Mouse (Mus musculus): ENCODE measurements around the gene Ppp1r35. TPM values are rescaled to one million over a fixed set of nuclear protein-coding genes. Genes with fewer than 3 reads are reported as not detected.

Gene Ppp1r35
- polyA plus RNA-seq, 1 experiment from 2014 or later, result 61.4 TPM

DNA sequence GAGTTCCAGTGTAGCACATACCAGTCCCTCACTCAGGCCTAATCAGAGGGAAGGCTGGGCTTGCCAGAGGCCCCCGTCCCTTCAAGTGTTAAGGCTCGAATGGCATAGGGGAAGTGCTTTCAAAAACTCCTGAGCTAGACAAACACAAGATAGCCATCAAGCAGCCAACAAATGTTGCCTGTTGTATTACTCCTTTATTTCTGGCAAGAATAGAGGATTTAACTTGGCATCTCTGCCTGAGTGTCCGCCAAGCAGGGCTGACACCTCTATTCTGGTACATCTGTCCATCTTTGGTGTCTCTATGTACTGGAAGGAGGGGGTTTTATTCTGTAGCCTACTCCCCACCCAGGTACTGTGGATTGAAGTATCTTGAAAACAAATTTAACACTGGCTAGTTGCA lies 22.5 kb upstream of the Ppp1r35 start:
- H3K4me1 ChIP-seq (ENCODE audit: control insufficient read depth, insufficient read depth, low read length), result no peaks in the 10 kb centered on the region
- no peaks in the 10 kb centered on the region for H3K9me3 ChIP-seq (ENCODE audit: control insufficient read depth, low read length)
- no peak overlapping the region for H3K9ac ChIP-seq (ENCODE audit: low read length)
- no peak for DNase-seq (ENCODE audit: low spot score)
- H3K4me2 ChIP-seq (ENCODE audit: low read depth, severe bottlenecking), result no peak overlapping the region
- peaks cover 26% of the 10 kb centered on the region for H3K36me3 ChIP-seq (ENCODE audit: control insufficient read depth, insufficient read depth, low read length)
- WGBS, result 86% methylated on average over 3 of the region's 3 CpGs
- no peaks in the 10 kb centered on the region for H3K27me3 ChIP-seq (ENCODE audit: control insufficient read depth, insufficient read depth, low read length)
- ATAC-seq (ENCODE audit: insufficient number of reproducible peaks, low FRiP score, low TSS enrichment, low read depth), result no peak
- H3K4me3 ChIP-seq (ENCODE audit: low read depth, low read length), result no peak overlapping the region
- no peak overlapping the region for H3K27ac ChIP-seq (replicated peaks; ENCODE audit: low read depth, low read length)

DNA sequence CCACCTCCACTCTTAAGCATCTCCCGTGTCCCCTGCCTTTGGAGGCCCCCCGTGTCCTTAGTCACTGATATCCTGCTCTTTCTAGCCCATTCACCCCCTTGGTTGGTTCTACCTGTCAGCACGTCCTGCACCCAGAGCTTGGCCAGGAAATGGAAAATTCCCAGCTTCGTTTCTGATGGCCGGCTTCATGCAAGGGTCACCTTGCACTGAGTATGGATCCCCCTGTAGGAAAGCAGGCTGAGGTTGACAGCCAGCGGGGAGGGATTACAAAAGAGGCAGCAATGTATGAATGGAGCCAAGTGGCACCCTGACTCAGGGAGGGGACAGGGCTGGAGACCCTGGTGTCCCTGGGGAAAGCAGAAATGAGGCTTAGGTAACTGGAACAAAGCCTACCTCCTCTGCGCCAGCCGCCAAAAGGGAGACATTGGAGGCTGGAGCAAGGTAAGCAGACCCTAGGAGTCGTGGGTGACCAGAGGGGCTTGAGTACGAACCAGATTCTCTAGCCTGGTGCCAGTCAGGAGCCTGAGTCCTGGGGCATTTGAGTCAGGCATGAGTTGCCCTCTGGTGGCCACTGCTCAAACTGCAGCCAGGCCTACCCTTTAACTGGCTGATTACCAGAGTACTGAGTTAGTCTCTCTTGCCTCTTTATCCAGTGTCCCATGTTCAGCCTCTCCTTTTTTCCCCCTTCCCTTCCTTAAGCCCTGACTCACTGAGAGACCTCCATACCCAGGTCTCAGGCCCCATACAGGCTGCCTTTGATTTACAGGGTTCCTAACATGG lies 21.6 kb upstream of the Ppp1r35 start:
- H3K27me3 ChIP-seq (ENCODE audit: control insufficient read depth, insufficient read depth, low read length), result no peaks in the 10 kb centered on the region
- no peaks in the 10 kb centered on the region for H3K4me1 ChIP-seq (ENCODE audit: control insufficient read depth, insufficient read depth, low read length)
- ATAC-seq (ENCODE audit: insufficient number of reproducible peaks, low FRiP score, low TSS enrichment, low read depth) (no peak), DNase-seq (ENCODE audit: low spot score) (peak; percentile 93)
- no peaks in the 10 kb centered on the region for H3K9me3 ChIP-seq (ENCODE audit: control insufficient read depth, low read length)
- no peak overlapping the region for H3K4me2 ChIP-seq (ENCODE audit: low read depth, severe bottlenecking)
- no peak overlapping the region for H3K9ac ChIP-seq (ENCODE audit: low read length)
- H3K36me3 ChIP-seq (ENCODE audit: control insufficient read depth, insufficient read depth, low read length), result peaks cover 21% of the 10 kb centered on the region
- no peak overlapping the region for H3K4me3 ChIP-seq (ENCODE audit: low read depth, low read length)
- WGBS, result 46% methylated on average over 10 of the region's 10 CpGs
- no peak overlapping the region for H3K27ac ChIP-seq (replicated peaks; ENCODE audit: low read depth, low read length)

DNA sequence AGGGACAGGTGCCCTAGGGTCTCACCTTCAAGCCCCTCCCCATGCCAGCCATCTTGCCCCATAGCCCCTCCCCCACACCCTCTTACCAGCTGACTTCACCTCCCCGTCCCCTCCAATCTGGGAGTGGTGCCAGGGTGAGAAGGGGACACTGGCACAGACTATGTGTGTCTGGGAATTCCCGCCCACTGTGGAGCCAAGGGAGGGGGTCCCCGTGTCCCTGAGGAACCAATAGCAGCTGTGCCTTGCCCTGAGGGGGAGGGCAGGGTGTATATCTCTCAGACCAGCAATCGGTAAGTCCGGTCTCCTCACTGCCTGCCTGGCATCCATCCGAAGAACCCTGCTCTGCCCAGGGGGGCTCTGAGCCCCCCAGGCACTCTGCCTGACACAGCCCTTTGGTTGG lies 20.8 kb upstream of the Ppp1r35 start:
- Histone ChIP-seq H3K4me3 (ENCODE audit: low read depth, low read length) (no peak overlapping the region), H3K4me1 (ENCODE audit: control insufficient read depth, insufficient read depth, low read length) (no peaks in the 10 kb centered on the region), H3K9me3 (ENCODE audit: control insufficient read depth, low read length) (no peaks in the 10 kb centered on the region), H3K4me2 (ENCODE audit: low read depth, severe bottlenecking) (no peak overlapping the region), H3K9ac (ENCODE audit: low read length) (no peak overlapping the region), H3K27ac (replicated peaks; ENCODE audit: low read depth, low read length) (no peak overlapping the region), H3K36me3 (ENCODE audit: control insufficient read depth, insufficient read depth, low read length) (peaks cover 19% of the 10 kb centered on the region), H3K27me3 (ENCODE audit: control insufficient read depth, insufficient read depth, low read length) (no peaks in the 10 kb centered on the region)
- ATAC-seq (ENCODE audit: insufficient number of reproducible peaks, low FRiP score, low TSS enrichment, low read depth) (no peak), DNase-seq (ENCODE audit: low spot score) (no peak)
- 87% methylated on average over 6 of the region's 6 CpGs for WGBS

DNA sequence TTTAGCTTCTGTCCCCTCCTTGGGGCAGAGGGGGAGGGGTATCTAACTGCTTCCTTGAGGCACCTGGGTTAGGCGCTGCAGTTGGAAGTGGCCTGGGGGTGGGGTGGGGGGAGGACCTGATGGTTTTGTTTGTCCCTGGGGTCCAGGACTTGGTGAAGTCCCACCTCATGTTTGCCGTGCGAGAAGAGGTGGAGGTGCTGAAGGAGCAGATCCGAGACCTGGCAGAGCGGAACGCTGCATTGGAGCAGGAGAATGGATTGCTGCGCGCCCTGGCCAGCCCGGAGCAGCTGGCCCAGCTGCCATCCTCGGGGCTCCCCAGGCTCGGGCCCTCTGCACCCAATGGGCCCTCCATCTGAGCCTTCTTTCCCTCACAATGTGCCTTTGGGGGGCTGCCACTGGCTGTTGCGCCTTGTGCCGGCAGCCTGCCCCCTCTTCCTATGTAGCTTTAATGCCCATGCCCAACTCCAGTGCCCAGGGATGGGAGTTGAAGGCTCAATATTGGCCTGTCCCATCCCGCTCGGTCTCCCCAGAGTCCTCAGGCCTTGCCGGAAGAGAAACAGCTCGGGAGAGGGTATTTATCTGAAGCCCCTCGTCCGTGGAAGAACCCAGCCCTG lies 19.6 kb upstream of the Ppp1r35 start:
- Histone ChIP-seq H3K9me3 (ENCODE audit: control insufficient read depth, low read length) (no peaks in the 10 kb centered on the region), H3K27ac (replicated peaks; ENCODE audit: low read depth, low read length) (no peak overlapping the region), H3K4me1 (ENCODE audit: control insufficient read depth, insufficient read depth, low read length) (no peaks in the 10 kb centered on the region), H3K36me3 (ENCODE audit: control insufficient read depth, insufficient read depth, low read length) (peaks cover 17% of the 10 kb centered on the region; the same call in 1 of the 2 replicates), H3K27me3 (ENCODE audit: control insufficient read depth, insufficient read depth, low read length) (no peaks in the 10 kb centered on the region), H3K4me3 (ENCODE audit: low read depth, low read length) (no peak overlapping the region), H3K9ac (ENCODE audit: low read length) (no peak overlapping the region), H3K4me2 (ENCODE audit: low read depth, severe bottlenecking) (no peak overlapping the region)
- no peak for DNase-seq (ENCODE audit: low spot score)
- WGBS, result 94% methylated on average over 19 of the region's 19 CpGs
- no peak for ATAC-seq (ENCODE audit: insufficient number of reproducible peaks, low FRiP score, low TSS enrichment, low read depth)

DNA sequence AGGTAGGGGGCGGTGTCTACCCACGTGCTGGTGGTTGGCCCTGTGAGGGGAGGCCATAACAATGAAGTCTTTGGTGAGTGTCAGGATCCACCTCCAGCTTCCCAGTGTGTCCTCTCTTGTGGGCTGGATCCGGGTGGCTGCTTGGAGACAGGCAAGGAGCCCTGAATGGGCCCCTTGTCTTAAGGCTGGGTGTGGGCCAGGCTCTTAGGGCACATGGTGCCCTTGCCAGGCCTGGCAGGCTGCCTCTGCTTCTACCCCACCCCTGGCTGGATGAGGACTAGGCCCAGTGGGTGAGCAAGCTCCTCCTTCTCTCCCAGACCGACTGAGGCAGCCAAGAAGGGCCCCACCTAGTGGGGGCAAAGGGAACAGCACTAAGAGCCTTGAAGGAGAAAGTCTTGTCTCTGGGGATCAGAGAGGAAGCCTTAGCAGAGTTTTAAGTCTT lies 18.7 kb upstream of the Ppp1r35 start:
- H3K4me3 ChIP-seq (ENCODE audit: low read depth, low read length), result no peak overlapping the region
- ATAC-seq (ENCODE audit: insufficient number of reproducible peaks, low FRiP score, low TSS enrichment, low read depth), result no peak
- H3K4me1 ChIP-seq (ENCODE audit: control insufficient read depth, insufficient read depth, low read length), result no peaks in the 10 kb centered on the region
- no peaks in the 10 kb centered on the region for H3K27me3 ChIP-seq (ENCODE audit: control insufficient read depth, insufficient read depth, low read length)
- DNase-seq (ENCODE audit: low spot score), result peak; percentile 76
- H3K9ac ChIP-seq (ENCODE audit: low read length), result no peak overlapping the region
- H3K9me3 ChIP-seq (ENCODE audit: control insufficient read depth, low read length), result no peaks in the 10 kb centered on the region
- H3K36me3 ChIP-seq (ENCODE audit: control insufficient read depth, insufficient read depth, low read length), result peaks cover 17% of the 10 kb centered on the region; the same call in 1 of the 2 replicates
- H3K4me2 ChIP-seq (ENCODE audit: low read depth, severe bottlenecking), result no peak overlapping the region
- H3K27ac ChIP-seq (replicated peaks; ENCODE audit: low read depth, low read length), result 0 out of 2 replicates have a peak overlapping the region, but pooled peaks have one; percentile 6
- 40% methylated on average over 4 of the region's 4 CpGs for WGBS

DNA sequence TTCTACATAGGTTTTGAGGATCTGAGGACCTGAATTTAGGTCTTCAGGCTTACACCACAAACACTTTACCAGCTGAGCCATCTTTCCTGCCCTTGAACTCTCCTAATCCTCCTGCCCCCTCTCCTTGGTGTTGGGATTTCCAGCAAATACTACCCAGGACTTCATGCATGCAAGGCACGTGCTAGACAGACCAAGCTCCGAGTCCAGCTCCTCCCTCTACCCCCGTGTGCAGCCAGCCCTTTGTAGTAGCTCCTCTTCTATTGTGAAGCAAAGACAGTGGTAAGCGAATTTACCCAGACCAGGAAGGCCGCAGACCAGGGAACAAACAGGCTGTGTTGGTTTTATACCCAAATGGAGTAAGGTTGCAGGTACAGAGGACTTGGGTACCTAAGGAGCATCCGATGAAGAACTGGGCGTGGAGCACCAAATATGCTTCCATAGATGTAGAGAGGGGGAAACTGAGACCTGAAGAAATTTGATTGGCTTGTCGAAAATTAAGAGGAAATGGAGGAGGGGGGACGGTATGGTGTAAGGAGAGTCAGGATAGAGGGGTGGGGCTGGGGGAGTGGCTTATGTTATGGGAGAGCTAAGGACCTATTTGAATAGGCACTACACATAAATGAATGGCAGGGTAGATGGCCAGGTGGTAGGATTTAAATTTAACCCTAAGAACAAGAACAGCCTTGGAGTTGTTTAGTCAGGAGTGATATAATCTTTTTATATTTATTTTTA lies 13.9 kb upstream of the Ppp1r35 start:
- Histone ChIP-seq H3K9ac (ENCODE audit: low read length) (no peak overlapping the region), H3K4me2 (ENCODE audit: low read depth, severe bottlenecking) (no peak overlapping the region), H3K4me3 (ENCODE audit: low read depth, low read length) (no peak overlapping the region), H3K4me1 (ENCODE audit: control insufficient read depth, insufficient read depth, low read length) (no peaks in the 10 kb centered on the region), H3K27me3 (ENCODE audit: control insufficient read depth, insufficient read depth, low read length) (no peaks in the 10 kb centered on the region), H3K27ac (replicated peaks; ENCODE audit: low read depth, low read length) (no peak overlapping the region), H3K9me3 (ENCODE audit: control insufficient read depth, low read length) (no peaks in the 10 kb centered on the region), H3K36me3 (ENCODE audit: control insufficient read depth, insufficient read depth, low read length) (0 out of 2 replicates have a peak, but pooled peaks cover 1% of the 10 kb centered on the region)
- 64% methylated on average over 9 of the region's 9 CpGs for WGBS
- DNase-seq (ENCODE audit: low spot score) (no peak), ATAC-seq (ENCODE audit: insufficient number of reproducible peaks, low FRiP score, low TSS enrichment, low read depth) (no peak)

DNA sequence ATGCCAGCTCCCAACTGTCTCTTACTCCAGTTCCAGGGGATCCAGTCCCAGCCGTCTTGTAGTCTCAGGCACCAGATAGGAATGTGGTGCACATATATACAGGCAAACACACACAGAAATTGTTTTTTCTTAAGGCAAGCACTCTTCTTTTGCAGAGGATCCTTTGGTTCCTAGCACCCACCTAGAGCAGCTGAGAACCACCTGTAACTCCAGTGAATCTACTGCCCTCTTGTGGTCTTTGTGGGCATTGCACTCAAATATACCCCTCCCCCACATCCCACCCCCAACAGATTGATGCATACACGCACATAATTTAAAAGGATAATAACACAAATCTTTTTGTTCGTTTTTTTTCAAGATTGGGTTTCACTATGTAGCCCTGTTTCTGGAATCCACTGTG lies 12.4 kb upstream of the Ppp1r35 start:
- Histone ChIP-seq H3K9ac (ENCODE audit: low read length) (no peak overlapping the region), H3K9me3 (ENCODE audit: control insufficient read depth, low read length) (no peaks in the 10 kb centered on the region), H3K4me2 (ENCODE audit: low read depth, severe bottlenecking) (no peak overlapping the region), H3K4me3 (ENCODE audit: low read depth, low read length) (no peak overlapping the region), H3K27me3 (ENCODE audit: control insufficient read depth, insufficient read depth, low read length) (no peaks in the 10 kb centered on the region), H3K4me1 (ENCODE audit: control insufficient read depth, insufficient read depth, low read length) (no peaks in the 10 kb centered on the region), H3K36me3 (ENCODE audit: control insufficient read depth, insufficient read depth, low read length) (no peaks in the 10 kb centered on the region), H3K27ac (replicated peaks; ENCODE audit: low read depth, low read length) (no peak overlapping the region)
- DNase-seq (ENCODE audit: low spot score) (no peak), ATAC-seq (ENCODE audit: insufficient number of reproducible peaks, low FRiP score, low TSS enrichment, low read depth) (no peak)
- WGBS, result 62% methylated on average over 3 of the region's 3 CpGs

DNA sequence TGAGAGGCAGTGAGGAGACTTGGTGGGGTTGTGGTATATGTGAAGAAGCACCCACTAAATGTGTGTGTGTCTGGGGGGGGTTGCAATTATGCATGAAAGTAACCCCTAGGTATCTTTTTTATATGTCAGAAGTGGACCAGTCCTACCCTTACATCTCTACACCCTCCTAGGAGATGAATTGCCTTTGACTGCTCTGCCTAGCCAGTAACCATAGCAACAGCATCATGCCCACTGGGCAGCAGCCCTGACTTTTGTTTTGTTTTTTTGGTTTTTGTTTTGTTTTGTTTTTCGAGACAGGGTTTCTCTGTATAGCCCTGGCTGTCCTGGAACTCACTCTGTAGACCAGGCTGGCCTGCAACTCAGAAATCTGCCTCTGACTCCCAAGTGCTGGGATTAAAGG lies 10.2 kb upstream of the Ppp1r35 start:
- Histone ChIP-seq H3K9ac (ENCODE audit: low read length) (no peak overlapping the region), H3K27me3 (ENCODE audit: control insufficient read depth, insufficient read depth, low read length) (no peaks in the 10 kb centered on the region), H3K27ac (replicated peaks; ENCODE audit: low read depth, low read length) (no peak overlapping the region), H3K4me3 (ENCODE audit: low read depth, low read length) (no peak overlapping the region), H3K4me1 (ENCODE audit: control insufficient read depth, insufficient read depth, low read length) (no peaks in the 10 kb centered on the region), H3K36me3 (ENCODE audit: control insufficient read depth, insufficient read depth, low read length) (no peaks in the 10 kb centered on the region), H3K9me3 (ENCODE audit: control insufficient read depth, low read length) (no peaks in the 10 kb centered on the region), H3K4me2 (ENCODE audit: low read depth, severe bottlenecking) (no peak overlapping the region)
- 65% methylated on average over 1 of the region's 1 CpGs for WGBS
- DNase-seq (ENCODE audit: low spot score) (no peak), ATAC-seq (ENCODE audit: insufficient number of reproducible peaks, low FRiP score, low TSS enrichment, low read depth) (no peak; the same call in 1 of the 2 replicates)

All from limb, embryonic 11.5 days (tissue).